Mouse (Mus musculus) myocyte (in vitro differentiated cells): Measurements from ENCODE around the gene Ephb3.
"Not testable (repeated sequence)": the region's sequence is repeated elsewhere in the genome, so short reads cannot be mapped to it uniquely, and the experiment has no call there.

ENCODE experiments used
- CEBPB ChIP-seq: IDR thresholded peaks from 2 replicates; pipeline ENCODE4 v1.6.1; 2011; ENCODE audit warnings: mild to moderate bottlenecking, moderate library complexity; ENCODE audit not compliant: poor library complexity, insufficient read depth, severe bottlenecking
- E2F4 ChIP-seq: IDR thresholded peaks from one replicate; pipeline ENCODE4 v1.6.1; 2011; ENCODE audit warnings: mild to moderate bottlenecking, control low read depth, moderate library complexity; ENCODE audit not compliant: insufficient read depth
- MAX ChIP-seq: IDR thresholded peaks from one replicate; pipeline ENCODE4 v1.6.1; 2011; ENCODE audit warnings: low read depth, mild to moderate bottlenecking, control low read depth
- MYOD1 ChIP-seq, 3 experiments: IDR thresholded peaks; one replicate each; pipeline ENCODE4 v1.6.1; 2011; ENCODE audit warnings: control low read depth in 2 of 3, low read depth in 2 of 3, mild to moderate bottlenecking in 2 of 3, moderate library complexity in 1 of 3; ENCODE audit not compliant: insufficient read length in 2 of 3, control insufficient read depth in 1 of 3
- MYOG ChIP-seq, 3 experiments: IDR thresholded peaks; one replicate each; pipeline ENCODE4 v1.6.1; 2011; ENCODE audit warnings: control low read depth in 2 of 3, low read depth in 2 of 3, mild to moderate bottlenecking in 2 of 3; ENCODE audit not compliant: insufficient read length in 2 of 3, control insufficient read depth in 1 of 3, insufficient read depth in 1 of 3
- POLR2A ChIP-seq: IDR thresholded peaks from one replicate; pipeline ENCODE4 v1.6.1; 2011; ENCODE audit warnings: low read depth, mild to moderate bottlenecking, control low read depth, moderate library complexity; ENCODE audit not compliant: insufficient read length
- POLR2AphosphoS2 ChIP-seq: IDR thresholded peaks from one replicate; pipeline ENCODE4 v1.6.1; 2011; ENCODE audit warnings: low read depth, control low read depth; ENCODE audit not compliant: insufficient read length
- REST ChIP-seq: IDR thresholded peaks from one replicate; pipeline ENCODE4 v1.6.1; 2011; ENCODE audit warnings: mild to moderate bottlenecking, control low read depth, moderate library complexity; ENCODE audit not compliant: insufficient read depth, insufficient read length
- SRF ChIP-seq: IDR thresholded peaks from one replicate; pipeline ENCODE4 v1.6.1; 2011; ENCODE audit warnings: low read depth; ENCODE audit not compliant: control insufficient read depth, insufficient read length
- TCF12 ChIP-seq: IDR thresholded peaks from one replicate; pipeline ENCODE4 v1.6.1; 2011; ENCODE audit warnings: mild to moderate bottlenecking, control low read depth; ENCODE audit not compliant: poor library complexity, insufficient read depth, severe bottlenecking
- TCF3 ChIP-seq: IDR thresholded peaks from one replicate; pipeline ENCODE4 v1.6.1; 2011; ENCODE audit warnings: low read depth, control low read depth; ENCODE audit not compliant: insufficient read length
- USF1 ChIP-seq: IDR thresholded peaks from one replicate; pipeline ENCODE4 v1.6.1; 2011; ENCODE audit warnings: low read depth, mild to moderate bottlenecking, control low read depth, moderate library complexity

DNA sequence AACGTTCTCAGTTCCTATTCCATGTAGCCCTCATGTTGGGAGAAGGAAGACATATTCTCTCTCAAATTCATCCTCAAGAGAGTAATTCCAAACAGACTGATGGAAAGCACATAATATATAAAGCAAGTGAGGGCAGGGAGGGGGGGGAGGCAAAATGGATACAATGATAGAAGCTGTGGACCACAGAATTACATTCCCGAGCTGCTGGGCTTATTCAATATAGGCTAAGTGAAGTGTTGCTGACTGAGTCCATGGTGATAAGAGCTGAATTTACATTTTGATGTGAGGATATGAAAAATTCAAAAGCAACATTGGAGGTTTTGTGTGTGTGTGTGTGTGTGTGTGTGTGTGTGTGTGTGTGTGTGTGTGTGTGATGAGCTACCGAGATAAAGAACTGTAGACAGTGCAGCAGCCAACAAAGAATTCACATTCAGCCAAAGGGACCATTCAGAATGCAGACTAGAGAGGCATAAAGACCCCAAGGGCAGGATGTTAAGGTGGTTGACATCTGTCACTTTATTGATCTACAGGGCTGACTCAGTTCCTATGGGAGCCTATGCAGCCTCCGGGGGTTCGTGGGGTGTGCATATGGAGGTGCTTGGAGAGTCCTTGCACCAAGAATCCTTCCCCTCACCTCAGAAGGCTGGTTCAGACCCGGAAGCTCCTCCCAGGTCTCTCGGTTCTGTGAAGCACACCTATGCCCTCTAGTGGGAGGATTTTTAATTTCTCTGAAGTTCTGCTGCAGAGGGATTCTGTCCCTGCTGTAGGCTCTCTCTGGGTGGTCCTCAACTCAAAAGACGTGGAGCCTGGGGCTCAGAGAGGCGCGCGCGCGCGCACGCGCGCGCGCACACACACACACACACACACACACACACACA lies 39.0 kb upstream of the Ephb3 start:
- not testable (repeated sequence) for TF ChIP-seq POLR2A; MYOG (IDR thresholded peaks at IDR 0.05; ENCODE audit: control insufficient read depth in 1 of 3, insufficient read depth in 1 of 3, insufficient read length in 2 of 3, low read depth in 2 of 3); REST; TCF12; MYOD1 (IDR thresholded peaks at IDR 0.05; ENCODE audit: control insufficient read depth in 1 of 3, insufficient read length in 2 of 3, low read depth in 2 of 3); USF1; POLR2AphosphoS2; TCF3; CEBPB; E2F4; MAX; SRF
